ENCODE assay signal across 11 mouse cellular contexts in genomic region chr9:98130849-98131248, GRCm38 (mm10).
DNase-seq lines count a peak whose midpoint lies in the region; ATAC-seq and TF ChIP-seq lines count a peak whose summit lies in the region.
"Had no signal": no experiment of that assay in that cellular context is flagged by ENCODE, and none has a peak within 500 bp of the region (broad histone marks: within the 10 kb centered on the region; RNA-seq: fewer than 3 reads in every experiment).

No protein-coding gene starts in this region.

- no peaks in the 10 kb centered on the region for H3K4me1 ChIP-seq in forebrain, embryonic 13.5 days
- peaks cover 4% of the 10 kb centered on the region; the same call in 1 of the 2 replicates for H3K4me1 ChIP-seq in forebrain, embryonic 12.5 days
- no peaks in the 10 kb centered on the region for H3K4me1 ChIP-seq in hindbrain, postnatal 0 days (ENCODE audit: insufficient read depth, low read length)
- H3K4me1 ChIP-seq: intestine, embryonic 15.5 days; liver, embryonic 13.5 days had no signal

- peak; percentile 66 to 80 for DNase-seq in cerebellum, adult 18-20 months
- DNase-seq in hindbrain, postnatal 0 days (ENCODE audit: low spot score), result peak; percentile 65
- DNase-seq in left cerebral cortex, postnatal 25 days (ENCODE audit: low spot score in 2 of 2), result peak; percentile 64 to 96
- DNase-seq in ovary, adult 18-20 months (ENCODE audit: low spot score), result no peak
- no peak for DNase-seq in heart, postnatal 10 days
- no peak for DNase-seq in natural killer cell, adult 2 months (ENCODE audit: low spot score in 2 of 2)
- DNase-seq: liver, embryonic 13.5 days had no signal

- intact Hi-C loops in left cerebral cortex, postnatal 25 days (cut with DNase I), result loop anchor here (5.0 to 10.0 kb wide), 2 partner anchors 94 to 244 kb away; no protein-coding TSS in a partner anchor
- intact Hi-C loops in heart, postnatal 10 days (cut with DNase I), result no loop called here

- no peak overlapping the region for H3K9ac ChIP-seq in forebrain, embryonic 13.5 days
- no peak overlapping the region for H3K9ac ChIP-seq in forebrain, embryonic 12.5 days
- H3K9ac ChIP-seq in hindbrain, postnatal 0 days (replicated peaks; ENCODE audit: low read length), result no peak overlapping the region
- H3K9ac ChIP-seq: intestine, embryonic 15.5 days; liver, embryonic 13.5 days had no signal

- H3K4me3 ChIP-seq in forebrain, embryonic 13.5 days, result no peak overlapping the region
- H3K4me3 ChIP-seq in forebrain, embryonic 12.5 days (replicated peaks), result no peak overlapping the region
- H3K4me3 ChIP-seq in hindbrain, postnatal 0 days (ENCODE audit: low read length), result no peak overlapping the region
- H3K4me3 ChIP-seq: intestine, embryonic 15.5 days; liver, embryonic 13.5 days had no signal

- H3K27me3 ChIP-seq in forebrain, embryonic 13.5 days, result no peaks in the 10 kb centered on the region
- H3K27me3 ChIP-seq in forebrain, embryonic 12.5 days, result no peaks in the 10 kb centered on the region
- H3K27me3 ChIP-seq in hindbrain, postnatal 0 days (ENCODE audit: insufficient read depth, low read length), result no peaks in the 10 kb centered on the region
- H3K27me3 ChIP-seq: intestine, embryonic 15.5 days; liver, embryonic 13.5 days had no signal

- no peak overlapping the region for H3K4me2 ChIP-seq in forebrain, embryonic 13.5 days
- no peak overlapping the region for H3K4me2 ChIP-seq in forebrain, embryonic 12.5 days
- H3K4me2 ChIP-seq in hindbrain, postnatal 0 days (ENCODE audit: low read depth, low read length), result no peak overlapping the region
- H3K4me2 ChIP-seq: intestine, embryonic 15.5 days; liver, embryonic 13.5 days had no signal

- no peak overlapping the region for H3K27ac ChIP-seq in forebrain, embryonic 13.5 days
- H3K27ac ChIP-seq in forebrain, embryonic 12.5 days, result no peak overlapping the region
- H3K27ac ChIP-seq in hindbrain, postnatal 0 days, result no peak overlapping the region
- H3K27ac ChIP-seq: intestine, embryonic 15.5 days; liver, embryonic 13.5 days had no signal

- H3K36me3 ChIP-seq in forebrain, embryonic 13.5 days (ENCODE audit: poor library complexity, severe bottlenecking), result no peaks in the 10 kb centered on the region
- H3K36me3 ChIP-seq in forebrain, embryonic 12.5 days (replicated peaks), result no peaks in the 10 kb centered on the region
- no peaks in the 10 kb centered on the region for H3K36me3 ChIP-seq in hindbrain, postnatal 0 days (ENCODE audit: insufficient read depth, low read length)
- H3K36me3 ChIP-seq: intestine, embryonic 15.5 days; liver, embryonic 13.5 days had no signal

- WGBS in forebrain, embryonic 13.5 days, result 83% methylated on average over 5 of the region's 5 CpGs
- WGBS in forebrain, embryonic 12.5 days, result 87% methylated on average over 5 of the region's 5 CpGs
- 60% methylated on average over 5 of the region's 5 CpGs for WGBS in hindbrain, postnatal 0 days

- no peak for TF ChIP-seq CTCF in hindbrain, postnatal 0 days (IDR thresholded peaks at IDR 0.05; ENCODE audit: low read depth)

- peak; percentile 71; the same call in 1 of the 2 replicates for ATAC-seq in forebrain, embryonic 13.5 days
- ATAC-seq in forebrain, embryonic 12.5 days (ENCODE audit: low FRiP score), result no peak
- peak; percentile 78; the same call in 1 of the 2 replicates for ATAC-seq in hindbrain, postnatal 0 days
- ATAC-seq: intestine, embryonic 15.5 days; Patski had no signal

- no peaks in the 10 kb centered on the region for H3K9me3 ChIP-seq in forebrain, embryonic 13.5 days (replicated peaks)
- H3K9me3 ChIP-seq in forebrain, embryonic 12.5 days, result no peaks in the 10 kb centered on the region
- H3K9me3 ChIP-seq in hindbrain, postnatal 0 days (ENCODE audit: low read length), result no peaks in the 10 kb centered on the region
- H3K9me3 ChIP-seq: intestine, embryonic 15.5 days; liver, embryonic 13.5 days had no signal

Comparison
In these comparisons a context has a peak if more than half of its experiments do, and no peak if none do; other contexts are left out.
1. DNase-seq: peak in cerebellum, adult 18-20 months (2 of 2), hindbrain, postnatal 0 days (single experiment) and left cerebral cortex, postnatal 25 days (2 of 2); none in ovary, adult 18-20 months (single experiment), heart, postnatal 10 days (0 of 2) and natural killer cell, adult 2 months (0 of 2).